Mouse (Mus musculus): ENCODE measurements around the gene Rassf7. TPM values are rescaled to one million over a fixed set of nuclear protein-coding genes. Genes with fewer than 3 reads are reported as not detected.

The Rassf7 gene
- polyA plus RNA-seq, 1 experiment from 2014 or later: 15.3 TPM

DNA sequence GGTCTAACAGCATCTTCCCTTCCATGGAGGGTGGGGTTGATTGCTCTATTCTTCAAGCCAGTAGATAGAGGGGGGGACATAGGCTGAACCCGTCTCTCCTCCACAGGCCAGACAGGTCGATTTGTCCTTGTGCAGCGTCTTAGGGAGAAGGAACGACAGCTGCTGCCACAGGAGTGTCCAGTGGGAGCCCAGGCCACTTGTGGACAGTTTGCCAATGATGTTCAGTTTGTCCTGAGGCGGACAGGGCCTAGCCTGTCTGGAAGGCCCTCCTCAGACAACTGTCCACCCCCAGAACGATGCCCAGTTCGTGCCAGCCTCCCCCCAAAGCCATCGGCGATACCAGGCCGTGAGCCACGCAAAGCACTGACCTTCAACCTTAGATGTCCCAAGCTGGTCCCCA lies 1.2 kb downstream of the Rassf7 start:
- peak overlapping the region; percentile 78; the same call in 1 of the 2 replicates for H3K27ac ChIP-seq (replicated peaks)
- H3K4me2 ChIP-seq: peak overlapping the region; percentile 77
- peak overlapping the region; percentile 67 for H3K4me3 ChIP-seq
- 81% methylated on average over 11 of the region's 11 CpGs for WGBS
- peak overlapping the region; percentile 82 for H3K9ac ChIP-seq
- peaks cover 55% of the 10 kb centered on the region for H3K4me1 ChIP-seq
- H3K36me3 ChIP-seq: peaks cover 20% of the 10 kb centered on the region
- H3K27me3 ChIP-seq (replicated peaks): 0 out of 2 replicates have a peak, but pooled peaks cover 3% of the 10 kb centered on the region
- no peak for ATAC-seq (ENCODE audit: extremely low read depth, insufficient number of reproducible peaks, low FRiP score, low TSS enrichment)
- no peaks in the 10 kb centered on the region for H3K9me3 ChIP-seq

DNA sequence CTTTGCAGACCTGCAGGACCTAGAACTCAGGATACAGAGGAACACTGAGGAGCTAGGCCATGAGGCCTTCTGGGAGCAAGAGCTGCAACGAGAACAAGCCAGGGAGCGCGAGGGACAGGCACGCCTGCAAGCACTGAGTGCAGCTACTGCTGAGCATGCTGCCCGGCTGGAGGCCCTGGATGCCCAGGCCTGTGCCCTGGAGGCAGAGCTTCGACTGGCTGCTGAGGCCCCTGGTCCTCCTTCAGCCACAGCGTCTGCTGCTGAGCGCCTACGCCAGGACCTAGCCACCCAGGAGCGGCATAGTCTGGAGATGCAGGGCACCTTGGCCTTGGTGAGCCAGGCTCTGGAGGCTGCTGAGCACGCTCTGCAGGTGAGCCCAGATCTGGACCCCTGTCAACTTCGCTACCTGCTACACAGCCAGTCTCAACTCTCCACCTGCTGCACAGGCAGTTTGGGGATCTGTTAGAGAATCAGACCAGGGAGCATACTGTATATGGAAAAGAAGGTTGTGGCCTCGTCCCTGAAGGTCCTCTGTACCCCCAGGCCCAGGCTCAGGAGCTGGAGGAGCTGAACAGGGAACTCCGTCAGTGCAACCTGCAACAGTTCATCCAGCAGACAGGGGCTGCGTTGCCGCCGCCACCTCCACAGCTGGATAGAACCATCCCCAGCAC lies 1.8 kb downstream of the Rassf7 start:
- H3K27ac ChIP-seq (replicated peaks): no peak overlapping the region
- ATAC-seq (ENCODE audit: extremely low read depth, insufficient number of reproducible peaks, low FRiP score, low TSS enrichment): no peak
- H3K36me3 ChIP-seq: peaks cover 20% of the 10 kb centered on the region
- WGBS: 88% methylated on average over 17 of the region's 17 CpGs
- no peaks in the 10 kb centered on the region for H3K27me3 ChIP-seq (replicated peaks)
- H3K4me3 ChIP-seq: 0 out of 2 replicates have a peak overlapping the region, but pooled peaks have one; percentile 67
- H3K4me1 ChIP-seq: peaks cover 58% of the 10 kb centered on the region
- H3K9me3 ChIP-seq: no peaks in the 10 kb centered on the region
- no peak overlapping the region for H3K9ac ChIP-seq
- H3K4me2 ChIP-seq: peak overlapping the region; percentile 77; the same call in 1 of the 2 replicates

DNA sequence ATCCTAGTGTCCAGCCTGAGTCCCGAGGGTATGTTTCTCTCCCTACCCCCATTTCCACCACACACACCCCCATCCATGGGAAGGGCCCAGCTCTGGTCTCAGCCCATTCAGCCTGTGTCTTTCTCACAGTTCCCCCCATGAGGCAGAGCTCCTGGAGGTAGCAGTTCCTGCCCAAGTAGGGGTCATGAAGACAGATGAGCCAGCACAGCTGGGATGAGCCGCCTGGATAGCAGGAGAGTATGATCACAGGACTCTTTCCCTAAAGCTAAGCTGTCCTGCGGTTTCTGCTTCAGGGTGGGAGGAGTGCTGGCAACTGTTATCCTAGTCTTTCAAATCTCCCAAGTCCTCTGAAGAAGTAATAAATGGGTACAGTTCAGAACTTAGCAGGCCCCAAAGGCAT lies 2.5 kb downstream of the Rassf7 start:
- 79% methylated on average over 3 of the region's 3 CpGs for WGBS
- peaks cover 61% of the 10 kb centered on the region for H3K4me1 ChIP-seq
- no peak overlapping the region for H3K4me2 ChIP-seq

DNA sequence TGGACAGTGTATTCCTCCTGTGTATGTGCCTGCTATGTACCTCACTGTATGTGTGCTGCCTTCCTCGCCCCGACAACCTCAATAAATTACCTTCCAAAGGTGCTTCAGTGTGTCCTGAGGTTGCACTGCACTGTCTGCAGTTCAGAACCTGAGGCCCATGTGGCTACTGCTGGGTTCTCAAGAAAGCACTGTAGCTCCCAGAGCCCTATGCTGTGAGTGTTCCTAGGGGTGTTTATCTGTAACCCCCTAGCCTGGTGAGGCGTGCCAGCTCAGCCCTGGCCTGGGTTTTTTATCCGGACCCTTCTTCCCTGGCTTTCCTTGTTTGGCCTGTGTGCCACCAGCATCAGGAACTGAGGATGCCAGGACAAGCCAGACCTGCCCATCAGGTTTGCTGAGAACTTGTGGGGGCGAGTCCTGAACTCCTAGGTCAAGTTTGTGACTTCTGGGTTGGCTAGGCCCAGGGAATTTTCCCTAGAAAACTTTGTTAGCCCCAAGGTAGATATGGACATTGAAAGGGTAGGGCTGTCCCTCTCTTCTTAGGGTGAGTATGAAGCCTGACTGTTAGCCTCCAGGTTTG lies 3.0 kb downstream of the Rassf7 start:
- Histone ChIP-seq H3K27ac (replicated peaks) (no peak overlapping the region), H3K9ac (no peak overlapping the region), H3K27me3 (replicated peaks) (no peaks in the 10 kb centered on the region), H3K9me3 (no peaks in the 10 kb centered on the region), H3K4me1 (peaks cover 63% of the 10 kb centered on the region), H3K36me3 (peaks cover 20% of the 10 kb centered on the region), H3K4me3 (no peak overlapping the region), H3K4me2 (no peak overlapping the region)
- ATAC-seq (ENCODE audit: extremely low read depth, insufficient number of reproducible peaks, low FRiP score, low TSS enrichment): no peak
- 80% methylated on average over 5 of the region's 5 CpGs for WGBS

More for the DNA sequence above, 2.5 kb downstream of the Rassf7 start:
- H3K27ac ChIP-seq (replicated peaks): no peak overlapping the region
- no peak overlapping the region for H3K9ac ChIP-seq
- H3K27me3 ChIP-seq (replicated peaks): no peaks in the 10 kb centered on the region
- peaks cover 20% of the 10 kb centered on the region for H3K36me3 ChIP-seq
- H3K4me3 ChIP-seq: no peak overlapping the region
- no peak for ATAC-seq (ENCODE audit: extremely low read depth, insufficient number of reproducible peaks, low FRiP score, low TSS enrichment)
- H3K9me3 ChIP-seq: no peaks in the 10 kb centered on the region

DNA sequence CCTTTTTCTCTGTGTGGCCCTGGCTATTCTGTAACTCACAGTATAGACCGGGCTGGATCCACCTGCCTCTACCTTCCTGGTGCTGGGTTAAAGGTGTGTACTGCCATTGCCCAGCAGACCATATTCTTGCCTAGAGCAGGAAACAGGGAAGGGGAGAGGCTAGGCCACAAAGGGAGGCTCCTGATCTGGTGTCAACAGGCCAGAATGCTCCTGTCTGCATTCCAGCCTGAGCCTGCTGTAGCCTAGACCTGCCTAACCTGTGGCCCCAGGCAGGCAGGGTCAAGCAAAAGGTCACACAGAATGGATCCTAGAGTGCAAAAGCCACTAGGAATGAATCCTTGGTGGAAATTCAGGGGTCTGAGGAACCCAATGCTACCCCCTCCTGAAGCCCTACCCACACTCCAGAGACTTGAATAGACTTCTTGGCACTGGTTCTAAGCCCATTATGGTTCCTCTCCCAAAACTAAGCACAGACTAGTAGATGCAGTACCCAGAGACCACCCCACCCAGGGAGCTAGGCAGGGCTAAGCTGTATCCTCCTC lies 4.0 kb downstream of the Rassf7 start:
- Histone ChIP-seq H3K4me3 (no peak overlapping the region), H3K36me3 (peaks cover 20% of the 10 kb centered on the region), H3K9ac (peak overlapping the region; percentile 89; the same call in 1 of the 2 replicates), H3K27me3 (replicated peaks) (no peaks in the 10 kb centered on the region), H3K27ac (replicated peaks) (no peak overlapping the region), H3K4me1 (peaks cover 59% of the 10 kb centered on the region), H3K9me3 (no peaks in the 10 kb centered on the region), H3K4me2 (peak overlapping the region; percentile 83)
- 94% methylated on average over 1 of the region's 1 CpGs for WGBS
- ATAC-seq (ENCODE audit: extremely low read depth, insufficient number of reproducible peaks, low FRiP score, low TSS enrichment): no peak

DNA sequence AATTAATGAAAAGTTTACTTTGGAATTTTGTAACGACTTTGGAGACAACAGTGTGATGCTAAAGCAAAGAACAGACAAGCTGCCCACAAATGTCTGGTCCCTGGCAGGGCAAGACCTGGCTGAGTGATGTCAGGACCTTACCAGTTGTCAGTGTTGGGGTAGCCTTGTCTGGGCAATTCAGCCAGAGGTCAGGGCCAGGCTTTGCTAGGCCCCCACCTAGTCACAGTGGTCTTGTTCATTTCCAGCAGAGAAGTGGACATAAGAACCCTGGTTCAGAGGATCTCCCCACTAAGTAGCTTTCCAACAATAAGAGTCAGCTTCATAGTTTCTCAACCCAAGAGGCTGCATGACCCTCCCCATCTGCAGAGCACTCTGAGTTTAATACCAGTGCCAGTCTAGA lies 4.7 kb downstream of the Rassf7 start:
- ATAC-seq (ENCODE audit: extremely low read depth, insufficient number of reproducible peaks, low FRiP score, low TSS enrichment): no peak
- WGBS: 72% methylated on average over 1 of the region's 1 CpGs
- peak overlapping the region; percentile 68 for H3K4me3 ChIP-seq
- peaks cover 20% of the 10 kb centered on the region for H3K36me3 ChIP-seq
- peak overlapping the region; percentile 89 for H3K9ac ChIP-seq
- H3K4me1 ChIP-seq: peaks cover 53% of the 10 kb centered on the region
- no peak overlapping the region; the same call in 1 of the 2 replicates for H3K27ac ChIP-seq (replicated peaks)
- no peaks in the 10 kb centered on the region for H3K27me3 ChIP-seq (replicated peaks)
- H3K4me2 ChIP-seq: peak overlapping the region; percentile 83
- no peaks in the 10 kb centered on the region for H3K9me3 ChIP-seq

DNA sequence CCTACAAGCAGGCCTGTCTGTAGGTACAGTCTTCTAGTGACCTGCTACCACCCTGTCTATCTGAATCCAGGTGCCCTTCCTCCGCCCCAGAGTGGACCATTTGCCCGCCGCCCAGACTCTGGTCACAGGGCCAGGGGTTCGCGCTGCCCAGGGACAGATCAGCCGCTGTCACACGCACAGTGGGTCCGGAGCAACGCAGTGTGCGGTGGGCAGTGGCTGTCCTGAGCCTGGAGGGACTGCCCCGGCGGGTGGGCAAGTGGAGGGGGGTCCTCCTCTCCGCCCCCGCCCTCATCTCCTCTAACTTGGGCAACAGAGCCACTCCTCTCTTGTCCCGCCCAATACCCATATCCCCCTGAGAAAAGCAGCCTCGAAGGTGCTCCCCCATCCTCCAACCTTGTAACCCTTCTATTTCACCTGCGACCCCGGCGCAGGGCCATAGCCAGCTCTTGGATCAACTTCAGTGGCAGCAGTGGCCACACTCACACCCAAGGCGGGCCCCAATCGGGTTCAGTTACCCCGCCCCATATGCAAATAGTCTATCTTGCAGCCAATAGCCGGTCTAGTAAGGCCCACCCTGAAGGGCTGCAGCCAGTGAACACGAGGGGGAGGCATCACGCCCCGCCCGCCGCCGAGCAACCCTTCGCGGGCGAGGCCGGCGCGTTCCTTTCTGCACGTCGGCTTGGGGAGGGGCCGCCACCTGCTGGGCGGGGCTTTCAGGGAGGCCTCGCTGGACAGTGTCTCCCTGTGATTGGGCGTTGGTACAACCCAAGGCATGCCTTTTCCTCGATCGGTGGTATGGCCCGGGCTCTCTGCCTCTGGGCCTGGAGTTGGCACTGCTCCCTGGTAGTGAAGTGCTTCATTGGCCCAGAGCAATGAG lies 5.8 kb downstream of the Rassf7 start:
- H3K36me3 ChIP-seq: peaks cover 20% of the 10 kb centered on the region
- WGBS: 2% methylated on average over 44 of the region's 44 CpGs
- H3K27ac ChIP-seq (replicated peaks): peak overlapping the region; percentile 91
- peaks cover 48% of the 10 kb centered on the region for H3K4me1 ChIP-seq
- H3K4me2 ChIP-seq: peak overlapping the region; percentile 83
- no peaks in the 10 kb centered on the region for H3K9me3 ChIP-seq
- peak overlapping the region; percentile 89 for H3K9ac ChIP-seq
- H3K27me3 ChIP-seq (replicated peaks): no peaks in the 10 kb centered on the region
- H3K4me3 ChIP-seq: peak overlapping the region; percentile 68
- ATAC-seq (ENCODE audit: extremely low read depth, insufficient number of reproducible peaks, low FRiP score, low TSS enrichment): peak; percentile 95

DNA sequence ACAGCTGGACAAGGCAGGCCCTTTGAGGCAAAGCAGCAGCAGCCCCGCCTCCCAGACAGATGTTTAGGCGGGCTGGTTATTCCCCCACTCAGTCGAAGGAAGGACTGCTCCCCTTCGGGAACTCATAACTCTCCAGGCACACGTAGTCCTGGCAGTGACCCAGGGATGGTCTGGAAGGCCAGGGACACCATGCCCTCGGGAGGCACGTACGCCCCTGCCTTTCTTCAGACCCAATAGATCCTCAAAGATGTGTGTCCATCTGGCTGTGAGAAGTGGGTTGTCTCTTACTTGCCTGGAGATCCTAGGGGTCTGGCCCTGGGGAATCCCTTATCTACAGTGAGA lies 6.4 kb downstream of the Rassf7 start:
- H3K4me2 ChIP-seq: peak overlapping the region; percentile 83
- H3K4me1 ChIP-seq: peaks cover 42% of the 10 kb centered on the region
- H3K27ac ChIP-seq (replicated peaks): peak overlapping the region; percentile 91
- WGBS: 7% methylated on average over 8 of the region's 8 CpGs
- no peak for ATAC-seq (ENCODE audit: extremely low read depth, insufficient number of reproducible peaks, low FRiP score, low TSS enrichment)
- peak overlapping the region; percentile 89 for H3K9ac ChIP-seq
- peak overlapping the region; percentile 68 for H3K4me3 ChIP-seq
- H3K9me3 ChIP-seq: no peaks in the 10 kb centered on the region
- H3K36me3 ChIP-seq: peaks cover 20% of the 10 kb centered on the region
- H3K27me3 ChIP-seq (replicated peaks): no peaks in the 10 kb centered on the region

DNA sequence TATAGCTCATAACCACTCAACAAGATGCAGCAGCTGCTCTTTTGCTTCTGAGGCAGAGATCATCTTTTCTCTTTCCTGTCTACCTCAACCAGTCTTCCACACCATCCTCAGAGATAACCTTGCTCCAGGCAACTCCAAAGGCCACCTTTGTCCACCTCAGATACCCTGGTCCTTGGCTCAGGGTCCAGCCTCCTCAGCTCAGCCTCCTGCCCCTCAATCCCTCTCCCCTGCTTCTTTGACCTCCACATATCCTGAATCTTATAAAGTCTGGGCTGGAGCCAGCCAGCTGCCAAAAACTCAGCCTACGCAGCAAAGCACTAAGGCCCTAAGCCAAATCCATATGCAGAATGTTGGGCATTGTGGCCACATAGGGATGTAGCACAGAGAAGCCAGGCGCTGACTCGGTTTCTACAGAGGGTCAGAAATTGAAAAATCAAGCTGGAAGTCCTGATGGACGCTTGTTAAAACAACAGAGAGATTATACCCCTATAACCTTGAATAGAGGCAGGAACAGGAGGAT lies 7.1 kb downstream of the Rassf7 start:
- ATAC-seq (ENCODE audit: extremely low read depth, insufficient number of reproducible peaks, low FRiP score, low TSS enrichment): no peak
- no peaks in the 10 kb centered on the region for H3K9me3 ChIP-seq
- no peaks in the 10 kb centered on the region for H3K27me3 ChIP-seq (replicated peaks)
- 86% methylated on average over 4 of the region's 4 CpGs for WGBS
- peak overlapping the region; percentile 89 for H3K9ac ChIP-seq
- H3K27ac ChIP-seq (replicated peaks): peak overlapping the region; percentile 91
- peak overlapping the region; percentile 83 for H3K4me2 ChIP-seq
- H3K4me3 ChIP-seq: 0 out of 2 replicates have a peak overlapping the region, but pooled peaks have one; percentile 68
- peaks cover 17% of the 10 kb centered on the region for H3K36me3 ChIP-seq
- peaks cover 36% of the 10 kb centered on the region for H3K4me1 ChIP-seq

DNA sequence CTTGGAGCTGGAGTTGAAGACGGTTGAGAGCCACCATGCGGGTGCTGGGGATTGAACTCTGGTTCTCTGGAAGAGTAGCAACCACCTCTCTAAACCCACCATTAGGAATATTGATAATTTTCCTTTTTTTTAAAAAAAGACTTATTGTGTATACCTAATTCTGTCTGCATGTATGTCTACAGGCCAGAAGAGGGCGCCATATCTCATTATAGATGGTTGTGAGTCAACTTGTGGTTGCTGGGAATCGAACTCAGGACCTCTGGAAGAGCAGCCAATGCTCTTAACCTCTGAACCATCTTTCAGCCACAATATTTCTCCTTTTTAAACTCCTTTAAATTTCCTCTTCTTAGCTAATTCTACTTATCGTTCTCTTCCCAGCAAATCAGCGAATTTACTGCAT lies 10.9 kb downstream of the Rassf7 start:
- Histone ChIP-seq H3K4me2 (no peak overlapping the region), H3K4me3 (no peak overlapping the region), H3K27ac (replicated peaks) (no peak overlapping the region), H3K9ac (no peak overlapping the region), H3K9me3 (no peaks in the 10 kb centered on the region), H3K27me3 (replicated peaks) (no peaks in the 10 kb centered on the region), H3K36me3 (peaks cover 11% of the 10 kb centered on the region), H3K4me1 (peaks cover 37% of the 10 kb centered on the region)
- 84% methylated on average over 6 of the region's 6 CpGs for WGBS
- ATAC-seq (ENCODE audit: extremely low read depth, insufficient number of reproducible peaks, low FRiP score, low TSS enrichment): no peak

DNA sequence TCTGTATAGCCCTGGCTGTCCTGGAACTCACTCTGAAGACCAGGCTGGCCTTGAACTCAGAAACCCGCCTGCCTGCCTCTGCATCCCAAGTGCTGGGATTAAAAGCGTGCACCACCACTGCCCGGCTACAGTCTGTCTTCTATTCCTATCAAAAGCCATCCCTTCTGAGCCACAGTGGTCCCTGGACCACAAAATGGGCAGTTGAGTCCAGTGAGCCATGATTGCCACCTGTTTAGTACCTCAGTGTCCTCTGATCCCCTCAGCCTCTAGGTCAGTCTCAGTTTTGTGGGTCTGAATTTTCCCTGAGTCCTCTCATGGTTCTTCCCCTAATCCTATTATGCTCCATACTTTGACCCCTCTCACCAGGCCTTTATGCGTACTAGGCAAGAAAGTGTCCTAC lies 12.1 kb downstream of the Rassf7 start:
- peak overlapping the region; percentile 99 for H3K4me3 ChIP-seq
- H3K36me3 ChIP-seq: peaks cover 24% of the 10 kb centered on the region
- 80% methylated on average over 4 of the region's 4 CpGs for WGBS
- peak overlapping the region; percentile 97 for H3K4me2 ChIP-seq
- ATAC-seq (ENCODE audit: extremely low read depth, insufficient number of reproducible peaks, low FRiP score, low TSS enrichment): no peak
- H3K9me3 ChIP-seq: no peaks in the 10 kb centered on the region
- peak overlapping the region; percentile 98 for H3K9ac ChIP-seq
- H3K27ac ChIP-seq (replicated peaks): peak overlapping the region; percentile 95; the same call in 1 of the 2 replicates
- H3K27me3 ChIP-seq (replicated peaks): no peaks in the 10 kb centered on the region
- H3K4me1 ChIP-seq: peaks cover 28% of the 10 kb centered on the region

Measured in heart, embryonic 13.5 days (tissue).